Mouse (Mus musculus) neural tube, embryonic 11.5 days (tissue): ENCODE measurements around the gene Sema4d. TPM values are rescaled to one million over a fixed set of nuclear protein-coding genes. Genes with fewer than 3 reads are reported as not detected.
"Not testable (repeated sequence)": the region's sequence is repeated elsewhere in the genome, so short reads cannot be mapped to it uniquely, and the experiment has no call there.

Source experiments
- ATAC-seq: fragments of 200-750 bp; cut with Nextera tagmentation; 2 replicates; pipeline ENCODE4 v1.8.0; 2017; ENCODE audit warnings: moderate number of reproducible peaks, mild to moderate bottlenecking, moderate TSS enrichment, moderate library complexity; ENCODE audit not compliant: insufficient read depth, low FRiP score, low TSS enrichment
- DNase-seq: peaks from one replicate; pipeline ENCODE4 v3.0.0-alpha.2; 2015; ENCODE audit warnings: low spot score
- H3K27ac ChIP-seq: fragments of 300-500 bp; sonication (generic); 2 replicates; pipeline ENCODE4 v1.5.1; 2014; ENCODE audit warnings: low read depth, mild to moderate bottlenecking, low read length
- H3K27me3 ChIP-seq: fragments of 300-500 bp; sonication (generic); 2 replicates; pipeline ENCODE4 v1.6.1; 2014; ENCODE audit warnings: mild to moderate bottlenecking, low read length, mixed read lengths; ENCODE audit not compliant: control insufficient read depth, insufficient read depth
- H3K36me3 ChIP-seq: fragments of 300-500 bp; sonication (generic); 2 replicates; pipeline ENCODE4 v1.6.1; 2014; ENCODE audit warnings: mild to moderate bottlenecking, low read length, moderate library complexity, mixed read lengths; ENCODE audit not compliant: control insufficient read depth, insufficient read depth
- H3K4me1 ChIP-seq: fragments of 300-500 bp; sonication (generic); 2 replicates; pipeline ENCODE4 v1.6.1; 2014; ENCODE audit warnings: low read length, mixed read lengths; ENCODE audit not compliant: control insufficient read depth, insufficient read depth
- H3K4me2 ChIP-seq: fragments of 300-500 bp; sonication (generic); 2 replicates; pipeline ENCODE4 v1.6.1; 2014; ENCODE audit warnings: low read depth, mild to moderate bottlenecking, moderate library complexity
- H3K4me3 ChIP-seq: fragments of 300-500 bp; sonication (generic); 2 replicates; pipeline ENCODE4 v1.5.1; 2014; ENCODE audit warnings: low read depth, low read length
- H3K9ac ChIP-seq: fragments of 300-500 bp; sonication (generic); 2 replicates; pipeline ENCODE4 v1.6.1; 2014; ENCODE audit warnings: mild to moderate bottlenecking, low read length
- H3K9me3 ChIP-seq: fragments of 300-500 bp; sonication (generic); 2 replicates; pipeline ENCODE4 v1.6.1; 2016; ENCODE audit warnings: low read length; ENCODE audit not compliant: control insufficient read depth
- WGBS: fragments of 180-500 bp; shearing (Covaris S2); extraction: QIAGEN DNeasy Blood & Tissue Kit; methylation state at CpG from one replicate; pipeline ENCODE4 v1.1.7; 2014; 5-methylcytosine and 5-hydroxymethylcytosine counted together
- polyA plus RNA-seq: library from polyadenylated mRNA; unstranded; fragments of >200 nt; fragmentation: Nextera tagmentation; extraction: Ambion mirVana; gene quantifications from 2 replicates; pipeline ENCODE4 v1.2.1, GENCODE M21; 2014

Sema4d gene
- polyA plus RNA-seq, 1 experiment from 2014 or later, result 6.7 TPM

DNA sequence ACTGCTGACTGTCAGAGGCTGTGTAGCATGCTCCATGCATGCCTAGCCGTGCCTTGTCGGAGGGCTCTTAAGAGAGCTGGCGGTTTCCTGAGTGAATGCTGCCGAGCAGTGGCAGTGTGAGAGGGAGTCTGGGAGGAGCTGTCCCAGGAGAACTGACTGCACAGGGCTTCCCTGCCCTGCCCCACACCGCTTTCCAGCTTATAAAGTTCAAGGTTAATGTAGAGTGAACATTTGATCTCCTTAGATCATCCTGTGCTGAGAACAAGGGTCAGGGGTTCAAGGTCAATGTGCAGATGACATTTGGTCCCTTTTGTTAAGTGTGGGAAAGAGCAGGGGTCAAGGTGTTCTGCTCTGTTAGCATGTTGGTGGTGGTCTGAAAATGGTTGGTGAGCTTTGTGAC is 112.5 kb downstream of the Sema4d start:
- H3K4me1 ChIP-seq, result no peaks in the 10 kb centered on the region
- no peaks in the 10 kb centered on the region for H3K27me3 ChIP-seq
- no peak overlapping the region for H3K9ac ChIP-seq
- no peak overlapping the region for H3K27ac ChIP-seq
- DNase-seq (no peak), ATAC-seq (no peak)
- H3K36me3 ChIP-seq, result peaks cover 27% of the 10 kb centered on the region
- 92% methylated on average over 5 of the region's 5 CpGs for WGBS
- H3K4me2 ChIP-seq, result no peak overlapping the region
- H3K4me3 ChIP-seq, result no peak overlapping the region
- H3K9me3 ChIP-seq, result no peaks in the 10 kb centered on the region

DNA sequence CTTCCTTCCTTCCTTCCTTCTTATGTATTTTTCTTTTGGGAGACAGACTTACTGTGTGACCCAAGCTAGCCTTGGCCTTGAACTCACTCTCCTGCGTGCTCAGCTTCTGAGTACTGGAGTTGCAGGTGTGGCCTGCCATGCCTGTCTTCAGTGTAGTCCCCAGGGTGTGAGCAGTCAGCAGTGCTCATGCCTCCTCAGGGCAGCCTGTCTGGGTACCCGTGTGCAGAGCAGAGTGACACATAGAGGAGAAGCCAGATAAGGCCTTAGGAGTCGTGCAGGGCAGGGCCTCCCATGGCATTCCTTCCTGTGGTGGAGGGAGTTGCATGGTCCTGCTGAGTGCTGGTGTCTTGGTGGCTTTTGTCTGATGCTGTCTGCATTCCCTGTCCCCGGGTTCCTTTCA is 114.2 kb downstream of the Sema4d start:
- no peaks in the 10 kb centered on the region for H3K27me3 ChIP-seq
- H3K4me2 ChIP-seq, result no peak overlapping the region
- ATAC-seq (no peak), DNase-seq (no peak)
- H3K9ac ChIP-seq, result no peak overlapping the region
- no peak overlapping the region for H3K4me3 ChIP-seq
- H3K4me1 ChIP-seq, result no peaks in the 10 kb centered on the region
- H3K9me3 ChIP-seq, result no peaks in the 10 kb centered on the region
- WGBS, result 86% methylated on average over 4 of the region's 4 CpGs
- H3K27ac ChIP-seq, result no peak overlapping the region
- peaks cover 31% of the 10 kb centered on the region for H3K36me3 ChIP-seq

DNA sequence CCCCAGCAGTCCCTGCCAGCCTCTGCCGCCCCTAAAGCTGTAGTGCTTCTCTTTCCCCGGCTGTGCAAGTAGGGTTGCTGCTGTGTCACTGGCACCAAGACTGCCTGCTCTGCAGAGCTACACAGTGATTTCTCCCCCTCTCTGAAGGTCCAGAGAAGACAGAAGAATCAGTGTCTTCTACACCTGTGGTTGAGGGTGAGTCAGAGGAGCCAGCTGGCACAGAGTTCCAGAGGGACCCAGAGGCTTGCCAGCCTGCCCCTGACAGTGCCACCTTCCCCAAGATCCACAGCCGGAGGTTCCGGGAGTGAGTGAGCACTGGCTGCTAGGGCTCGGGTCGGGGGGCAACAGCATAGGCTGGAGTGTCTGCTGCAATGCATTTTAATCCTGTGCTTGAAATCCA is 114.9 kb downstream of the Sema4d start:
- Histone ChIP-seq H3K27ac (no peak overlapping the region), H3K4me1 (no peaks in the 10 kb centered on the region), H3K27me3 (no peaks in the 10 kb centered on the region), H3K4me2 (no peak overlapping the region), H3K9ac (no peak overlapping the region), H3K4me3 (no peak overlapping the region), H3K36me3 (peaks cover 34% of the 10 kb centered on the region), H3K9me3 (no peaks in the 10 kb centered on the region)
- DNase-seq, result no peak
- 96% methylated on average over 6 of the region's 6 CpGs for WGBS
- no peak for ATAC-seq

DNA sequence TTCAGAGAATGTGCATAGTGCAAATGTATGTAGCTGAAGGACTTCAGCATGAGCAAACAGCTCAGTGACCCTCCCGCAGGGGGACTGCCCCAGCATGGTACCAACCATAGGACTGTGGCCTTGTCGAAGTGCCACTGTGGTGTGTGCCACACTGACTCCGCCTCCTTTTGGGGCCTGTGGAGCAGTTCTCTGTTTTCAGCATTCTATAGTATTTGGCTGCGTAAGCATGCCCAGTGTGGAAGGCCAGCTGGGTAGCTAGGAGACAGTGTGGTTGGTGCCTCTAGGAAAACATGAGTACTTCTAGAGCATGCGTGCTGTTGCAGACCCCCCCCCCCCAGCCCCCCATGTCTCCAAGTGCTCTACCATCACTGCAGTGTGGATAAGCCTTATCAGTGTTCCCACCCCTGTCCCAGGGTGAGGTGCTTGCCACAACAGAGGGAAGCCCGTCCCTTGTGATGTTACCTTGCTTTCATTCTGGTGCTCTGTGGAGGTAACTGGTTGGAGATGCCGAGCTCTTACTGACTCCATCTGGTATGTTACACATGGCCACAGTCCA is 115.8 kb downstream of the Sema4d start:
- H3K4me2 ChIP-seq, result no peak overlapping the region
- WGBS, result 93% methylated on average over 7 of the region's 7 CpGs
- DNase-seq (no peak), ATAC-seq (no peak)
- H3K36me3 ChIP-seq, result peaks cover 30% of the 10 kb centered on the region
- H3K9me3 ChIP-seq, result no peaks in the 10 kb centered on the region
- no peaks in the 10 kb centered on the region for H3K27me3 ChIP-seq
- H3K9ac ChIP-seq, result no peak overlapping the region
- no peak overlapping the region for H3K27ac ChIP-seq
- no peak overlapping the region for H3K4me3 ChIP-seq
- H3K4me1 ChIP-seq, result no peaks in the 10 kb centered on the region

DNA sequence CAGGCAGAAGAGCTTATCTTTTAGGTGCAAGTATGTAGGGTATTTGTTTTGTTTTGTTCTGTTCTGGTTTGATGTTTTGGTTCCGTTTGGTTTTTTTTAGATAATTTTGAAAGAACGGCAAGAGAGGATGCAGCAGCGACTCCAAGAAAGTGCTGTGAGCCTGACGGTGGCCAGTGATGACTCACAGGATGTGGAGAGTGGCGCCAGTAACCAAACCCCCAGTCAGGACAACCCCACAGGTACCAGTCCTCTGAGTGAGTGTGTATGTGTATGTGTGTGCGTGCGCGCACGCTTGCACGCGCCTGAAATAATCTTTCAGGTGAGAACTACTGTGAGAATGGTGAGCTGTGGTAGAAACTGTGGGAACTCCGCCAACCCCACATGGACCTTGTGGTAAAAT is 116.5 kb downstream of the Sema4d start:
- 95% methylated on average over 12 of the region's 12 CpGs for WGBS
- Histone ChIP-seq H3K27me3 (no peaks in the 10 kb centered on the region), H3K4me1 (no peaks in the 10 kb centered on the region), H3K4me2 (no peak overlapping the region), H3K4me3 (no peak overlapping the region), H3K9me3 (no peaks in the 10 kb centered on the region), H3K36me3 (peaks cover 26% of the 10 kb centered on the region), H3K9ac (no peak overlapping the region), H3K27ac (no peak overlapping the region)
- DNase-seq, result no peak
- no peak for ATAC-seq

DNA sequence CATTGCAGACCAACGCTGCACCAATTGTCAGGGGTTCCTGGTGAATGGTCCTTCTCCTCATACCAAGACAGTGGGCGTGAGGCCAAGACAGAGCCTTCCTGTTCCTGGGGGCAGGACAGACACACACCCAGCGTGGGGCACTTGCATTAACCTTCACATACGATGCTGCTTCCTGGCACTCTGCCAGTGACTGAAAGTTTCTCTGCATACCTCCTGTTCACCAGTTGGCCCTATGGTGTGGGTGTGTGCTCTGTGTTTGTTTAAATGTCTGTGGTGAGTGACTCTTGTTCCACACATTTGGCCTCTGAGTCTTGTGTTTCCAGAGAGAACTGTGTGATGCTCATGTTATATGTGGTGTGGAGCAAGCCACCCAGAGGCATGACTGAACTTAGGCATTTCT is 116.9 kb downstream of the Sema4d start:
- Histone ChIP-seq H3K36me3 (peaks cover 23% of the 10 kb centered on the region), H3K9me3 (no peaks in the 10 kb centered on the region), H3K9ac (no peak overlapping the region), H3K4me1 (no peaks in the 10 kb centered on the region), H3K27ac (no peak overlapping the region), H3K27me3 (no peaks in the 10 kb centered on the region), H3K4me3 (no peak overlapping the region), H3K4me2 (no peak overlapping the region)
- no peak for ATAC-seq
- WGBS, result 89% methylated on average over 4 of the region's 4 CpGs
- DNase-seq, result no peak

DNA sequence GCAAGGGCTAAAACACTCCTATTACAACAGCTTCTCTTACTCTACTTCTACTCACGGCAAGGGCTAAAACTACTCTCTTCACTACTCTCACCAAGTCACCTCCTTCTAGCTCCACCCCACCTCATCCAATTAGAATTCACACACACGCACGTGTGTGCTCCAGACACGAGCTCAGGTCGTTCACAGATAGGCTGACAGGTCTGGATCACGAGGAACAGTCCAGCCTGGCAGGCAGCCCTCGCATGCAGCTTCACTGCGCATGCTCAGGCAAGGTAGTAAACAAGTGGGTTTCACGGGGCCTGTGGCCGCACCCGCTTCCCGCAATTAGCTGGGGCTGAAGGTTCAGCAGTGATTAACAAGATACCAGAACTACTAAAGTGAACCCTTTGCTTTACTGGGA is 125.4 kb downstream of the Sema4d start:
- not testable (repeated sequence) for H3K27me3 ChIP-seq, H3K4me2 ChIP-seq, H3K9ac ChIP-seq, H3K27ac ChIP-seq, H3K4me3 ChIP-seq, H3K4me1 ChIP-seq, H3K9me3 ChIP-seq, DNase-seq, ATAC-seq
- 92% methylated on average over 12 of the region's 12 CpGs for WGBS
- H3K36me3 ChIP-seq, result peaks cover 14% of the 10 kb centered on the region

DNA sequence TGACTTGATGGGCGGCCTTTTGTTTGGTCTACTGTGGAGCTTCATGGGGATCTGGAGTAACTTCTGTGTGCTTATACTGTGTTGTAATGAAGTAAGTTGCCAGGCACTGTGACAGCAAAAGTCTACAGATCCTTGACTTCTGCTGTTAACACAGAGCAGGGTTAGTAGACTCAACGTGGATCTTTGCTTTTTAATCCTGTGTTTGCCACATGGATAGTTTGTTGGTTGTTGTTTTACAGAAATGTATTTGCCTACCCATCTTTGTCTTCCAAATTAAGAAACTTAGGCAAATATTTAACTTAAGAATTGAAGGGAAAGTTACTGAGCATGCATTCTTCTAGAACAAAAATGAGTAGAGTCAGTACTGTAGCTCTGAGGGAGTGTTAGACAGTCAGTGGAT is 130.0 kb downstream of the Sema4d start:
- H3K36me3 ChIP-seq, result peaks cover 13% of the 10 kb centered on the region; the same call in 1 of the 2 replicates
- no peak for ATAC-seq
- WGBS, result 86% methylated on average over 2 of the region's 2 CpGs

DNA sequence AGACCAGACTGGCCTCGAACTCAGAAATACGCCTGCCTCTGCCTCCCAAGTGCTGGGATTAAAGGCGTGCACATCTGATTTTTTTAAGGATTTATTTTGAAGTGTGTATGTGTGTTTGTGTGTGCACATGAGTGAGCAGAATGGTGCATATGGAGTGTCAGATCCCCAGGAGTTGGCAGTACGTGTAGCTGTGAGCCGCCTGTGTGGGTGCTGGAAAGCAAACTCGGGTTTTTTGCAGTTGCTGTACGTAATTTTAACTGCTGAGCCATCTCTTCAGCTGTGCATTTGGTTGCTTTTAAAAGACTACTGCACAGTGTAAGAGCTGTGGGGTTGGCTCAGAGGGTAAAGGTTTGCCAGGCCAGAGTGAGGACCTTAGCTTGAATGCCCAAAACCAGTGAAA is 134.0 kb downstream of the Sema4d start:
- H3K4me3 ChIP-seq, result no peak overlapping the region
- H3K27ac ChIP-seq, result no peak overlapping the region
- peaks cover 18% of the 10 kb centered on the region for H3K36me3 ChIP-seq
- WGBS, result 96% methylated on average over 7 of the region's 7 CpGs
- H3K4me1 ChIP-seq, result no peaks in the 10 kb centered on the region
- H3K27me3 ChIP-seq, result no peaks in the 10 kb centered on the region
- no peak for ATAC-seq
- H3K9ac ChIP-seq, result no peak overlapping the region
- H3K9me3 ChIP-seq, result no peaks in the 10 kb centered on the region
- no peak for DNase-seq
- H3K4me2 ChIP-seq, result no peak overlapping the region

More for the DNA sequence above, 130.0 kb downstream of the Sema4d start:
- no peak for DNase-seq
- Histone ChIP-seq H3K27ac (no peak overlapping the region), H3K9me3 (no peaks in the 10 kb centered on the region), H3K4me2 (no peak overlapping the region), H3K4me1 (no peaks in the 10 kb centered on the region), H3K9ac (no peak overlapping the region), H3K4me3 (no peak overlapping the region), H3K27me3 (no peaks in the 10 kb centered on the region)
